Mouse (Mus musculus) CD4-positive helper T cell, adult 2 months (primary cell): ENCODE results near the gene Prr22.
A peak's percentile ranks its signal among the peaks of the same experiment; 100 is the strongest.

ENCODE experiments used
- DNase-seq: peaks from one replicate; pipeline ENCODE4 v3.0.0-alpha.2; 2012; ENCODE audit warnings: low read depth, missing footprints, low spot score

The Prr22 gene

DNA sequence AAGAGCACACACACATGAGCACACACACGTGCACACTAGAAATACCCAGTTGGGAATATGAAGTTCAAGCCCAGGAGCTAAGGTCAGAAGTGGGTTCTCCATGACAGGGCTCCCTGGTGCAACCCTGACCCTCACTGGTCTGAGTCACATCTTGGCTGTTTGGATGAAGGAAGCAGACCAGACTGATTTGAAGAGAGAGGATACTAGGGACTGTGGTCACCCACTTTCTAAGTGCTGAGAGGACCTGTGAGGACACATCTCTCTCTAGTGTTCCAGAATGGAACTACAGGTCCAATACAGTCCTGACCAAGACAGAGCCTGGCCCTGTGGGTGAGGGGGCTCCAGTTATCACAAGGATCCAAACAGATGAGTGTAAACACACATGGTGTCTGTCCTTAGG, 35.7 kb downstream of the Prr22 start:
- no peak for DNase-seq

DNA sequence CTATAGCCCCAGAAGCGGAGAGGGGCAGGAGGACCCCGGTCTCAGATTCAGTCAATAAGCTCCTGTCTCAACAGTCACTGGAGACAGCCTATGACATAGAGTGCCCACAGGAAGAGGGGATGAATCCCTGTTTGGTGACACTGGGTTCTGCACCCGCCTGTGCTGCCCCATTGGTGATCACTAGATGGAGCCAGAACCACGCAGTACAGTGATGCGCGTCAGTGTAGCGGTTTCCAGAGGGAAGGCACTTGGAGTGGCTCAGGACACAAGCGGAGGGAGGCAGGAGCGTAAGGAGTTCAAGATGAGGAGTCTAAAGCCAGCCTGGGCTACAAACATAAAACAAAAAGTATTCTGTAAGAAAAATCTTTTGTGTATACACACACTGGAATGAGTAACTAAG, 38.5 kb downstream of the Prr22 start:
- peak; percentile 56 for DNase-seq

DNA sequence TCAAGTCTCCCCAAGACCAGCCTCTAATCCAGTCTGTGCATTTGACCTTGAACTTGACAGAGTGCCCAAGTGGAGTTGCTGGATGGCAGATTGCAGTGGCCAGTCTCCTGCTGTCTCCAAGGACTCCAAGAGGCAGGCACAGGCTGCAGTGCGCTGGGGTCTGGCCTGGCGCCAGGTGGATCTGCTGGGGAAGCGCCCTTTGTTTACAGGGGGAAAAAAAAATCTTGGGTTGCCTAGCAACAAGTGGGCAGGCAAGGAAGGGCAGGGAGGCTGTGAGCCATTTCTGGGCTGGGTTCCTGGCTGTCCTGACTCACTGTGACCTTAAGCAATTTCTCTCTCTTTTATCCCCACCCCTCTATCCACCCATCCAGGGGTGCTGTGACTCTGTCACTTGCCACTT, 40.2 kb downstream of the Prr22 start:
- no peak for DNase-seq

DNA sequence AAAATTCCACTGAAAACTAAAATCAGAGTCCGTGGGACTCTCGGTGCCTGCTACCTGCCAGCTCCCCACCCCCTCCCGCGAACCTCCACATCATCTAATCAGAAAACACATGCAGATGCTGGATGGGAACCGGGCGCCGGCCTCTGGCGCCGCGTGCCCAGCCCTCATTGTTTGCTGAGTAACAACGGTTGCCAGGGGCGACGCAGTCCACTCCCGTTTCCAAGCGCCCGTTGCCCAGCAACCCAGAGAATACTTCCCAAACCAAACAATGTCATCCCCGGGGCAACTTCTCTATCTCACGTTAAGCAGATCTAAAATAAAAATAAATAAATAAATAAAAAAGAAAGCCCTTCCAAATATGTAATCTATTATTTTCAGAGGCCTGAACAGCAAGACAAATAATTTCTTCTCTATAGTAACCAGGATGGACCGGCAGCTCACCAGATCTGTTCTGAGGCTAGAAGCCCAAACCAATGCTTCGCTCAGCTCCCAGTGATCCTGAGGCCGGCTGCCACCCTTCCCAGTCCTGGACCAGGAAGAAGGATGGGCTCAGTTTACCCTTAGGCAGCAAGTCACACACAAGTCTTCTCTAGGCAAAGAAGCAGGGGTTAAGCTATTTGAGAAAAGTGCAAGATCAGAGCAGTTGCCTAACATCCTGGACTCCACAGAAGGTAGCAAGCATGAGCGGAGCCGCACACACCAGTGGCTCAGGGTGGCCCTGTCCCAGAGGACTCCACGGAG, 44.4 kb downstream of the Prr22 start:
- DNase-seq = peak; percentile 56

DNA sequence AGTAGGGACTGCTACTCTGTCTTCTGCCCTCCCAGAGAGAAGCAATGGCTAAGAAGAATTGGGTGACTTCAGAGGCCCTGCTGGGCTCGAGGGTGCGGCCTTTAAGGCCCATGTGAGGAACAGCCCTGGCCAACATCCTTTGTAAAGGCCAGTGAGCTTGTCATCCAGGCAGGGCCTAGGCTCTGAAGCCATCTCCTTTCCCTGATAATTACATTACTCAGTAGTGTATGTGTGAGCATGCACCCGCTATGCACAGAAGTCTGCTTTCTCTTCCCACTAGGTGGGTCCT, 45.0 kb downstream of the Prr22 start:
- DNase-seq = no peak

DNA sequence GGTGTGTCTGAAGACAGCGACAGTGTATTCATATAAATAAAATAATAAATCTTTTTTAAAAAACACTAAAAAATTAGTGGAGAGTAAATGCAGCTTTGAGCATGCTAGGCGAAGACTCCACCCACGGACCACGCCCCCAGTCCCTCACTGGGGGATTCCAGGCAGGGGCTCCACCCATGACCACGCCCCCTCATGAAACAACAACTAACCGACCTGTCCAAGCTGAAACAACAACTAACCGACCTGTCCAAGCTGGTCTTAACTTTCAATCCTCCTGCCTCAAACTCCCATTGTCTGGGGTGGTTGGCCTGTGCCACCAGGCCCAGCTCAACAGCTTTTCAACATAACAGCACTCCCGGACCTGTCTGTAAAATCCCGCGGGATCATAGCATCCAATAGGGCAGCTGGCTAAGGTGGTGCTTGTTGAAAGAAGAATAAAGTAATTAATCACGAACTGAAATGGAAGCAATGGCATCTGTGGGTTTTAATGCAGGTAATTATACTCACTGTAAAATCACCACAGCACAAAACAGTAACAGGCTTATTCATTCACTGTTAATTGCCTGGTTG, 48.1 kb downstream of the Prr22 start:
- no peak for DNase-seq

DNA sequence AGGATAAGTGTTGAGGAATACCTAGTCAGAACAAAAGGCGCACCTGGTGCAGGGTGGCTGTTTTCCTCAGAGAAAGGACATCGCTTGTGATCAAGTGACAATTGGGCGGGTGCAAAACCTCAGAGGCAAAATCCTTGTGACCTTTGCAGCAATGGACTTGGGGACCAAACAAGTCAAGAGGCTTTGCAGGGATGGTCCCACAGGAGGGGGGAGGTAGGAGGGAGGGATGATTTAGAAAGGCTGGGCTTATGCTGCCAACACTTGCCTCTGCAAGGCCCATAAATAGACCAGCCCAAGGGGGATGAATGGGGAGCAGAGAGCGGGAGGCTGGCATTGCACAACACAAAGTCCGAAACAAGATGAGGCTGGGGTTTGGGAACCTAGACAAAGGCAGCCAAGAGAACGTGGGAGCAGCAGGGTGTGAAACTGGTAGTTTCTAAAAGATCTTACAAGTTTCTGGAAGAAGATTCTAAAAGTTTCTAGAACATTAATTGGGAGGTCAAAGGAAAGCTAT, 49.0 kb downstream of the Prr22 start:
- DNase-seq = no peak

DNA sequence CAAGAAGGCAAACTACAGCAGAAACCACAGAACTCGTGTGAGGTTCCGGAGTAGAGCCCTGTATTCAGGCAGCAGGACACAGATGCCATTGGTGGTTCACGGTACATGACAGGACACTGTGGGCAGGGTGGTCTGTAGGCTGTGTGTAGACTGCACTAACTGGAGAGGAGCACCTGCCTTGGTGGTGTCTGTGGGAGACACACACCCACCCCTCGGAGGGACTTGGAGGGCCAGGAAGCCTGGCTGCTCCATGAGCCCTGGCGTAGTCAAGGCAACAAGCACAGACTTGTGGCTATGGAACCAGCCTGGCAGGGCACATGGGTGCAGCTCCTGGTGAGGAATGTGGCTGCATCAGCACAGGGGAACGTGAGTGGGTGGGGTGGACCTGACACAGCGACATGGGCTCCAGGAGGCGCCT, 49.7 kb downstream of the Prr22 start:
- DNase-seq = peak; percentile 69
